Mouse (Mus musculus): ENCODE measurements around the gene Gpr142. TPM values are rescaled to one million over a fixed set of nuclear protein-coding genes. Genes with fewer than 3 reads are reported as not detected.
A peak's percentile ranks its signal among the peaks of the same experiment; 100 is the strongest.

Gene Gpr142
- polyA plus RNA-seq, 1 experiment from 2014 or later = not detected

DNA sequence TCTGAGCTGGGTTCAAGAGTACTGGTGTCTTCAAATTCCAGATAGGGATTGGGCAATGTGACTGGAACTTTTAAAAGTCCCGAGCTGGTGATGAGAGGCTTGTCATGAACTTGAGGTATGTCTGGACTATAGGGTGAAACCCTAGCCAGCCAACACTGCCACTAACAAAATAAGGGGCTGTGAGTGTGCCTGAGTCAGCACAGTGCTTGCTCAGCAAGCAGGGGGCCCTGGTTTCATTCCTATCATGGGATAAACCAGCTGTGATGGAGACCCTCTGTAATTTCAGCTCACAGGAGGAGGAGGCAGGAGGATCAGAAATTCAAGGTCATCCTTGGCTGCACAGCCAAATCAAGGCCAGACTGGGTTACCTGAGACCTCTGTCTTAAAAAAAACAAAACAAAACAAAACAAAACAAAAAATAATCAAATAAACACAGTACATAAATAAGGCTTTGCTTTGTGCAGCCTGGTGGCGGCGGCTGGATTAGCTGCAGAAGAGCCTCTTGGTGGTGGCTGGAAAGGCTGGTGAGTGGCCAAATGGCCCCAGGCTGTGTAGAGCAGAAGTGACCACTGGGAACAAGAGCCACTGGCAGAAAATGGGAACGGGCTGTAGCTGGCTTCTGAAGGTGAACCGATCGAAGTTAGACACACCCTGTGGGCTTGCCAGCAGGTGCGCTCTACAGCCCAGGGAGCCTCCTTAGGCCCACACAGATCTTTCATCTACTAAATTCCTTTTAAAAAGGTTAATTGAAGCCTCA is 45.9 kb downstream of the Gpr142 start:
- Histone ChIP-seq H3K4me3 (ENCODE audit: low read depth, low read length) (no peak overlapping the region), H3K27me3 (ENCODE audit: control insufficient read depth, insufficient read depth, low read depth, low read length) (peaks cover 8% of the 10 kb centered on the region), H3K4me2 (ENCODE audit: low read length) (no peak overlapping the region), H3K27ac (ENCODE audit: low read length) (no peak overlapping the region), H3K36me3 (ENCODE audit: control insufficient read depth, insufficient read depth, low read length) (no peaks in the 10 kb centered on the region), H3K9me3 (replicated peaks; ENCODE audit: control insufficient read depth, low read length, poor library complexity, severe bottlenecking) (no peaks in the 10 kb centered on the region), H3K4me1 (ENCODE audit: control insufficient read depth, insufficient read depth, low read length) (no peaks in the 10 kb centered on the region), H3K9ac (ENCODE audit: low read depth, low read length) (no peak overlapping the region)
- 70% methylated on average over 7 of the region's 7 CpGs for WGBS
- no peak for ATAC-seq

DNA sequence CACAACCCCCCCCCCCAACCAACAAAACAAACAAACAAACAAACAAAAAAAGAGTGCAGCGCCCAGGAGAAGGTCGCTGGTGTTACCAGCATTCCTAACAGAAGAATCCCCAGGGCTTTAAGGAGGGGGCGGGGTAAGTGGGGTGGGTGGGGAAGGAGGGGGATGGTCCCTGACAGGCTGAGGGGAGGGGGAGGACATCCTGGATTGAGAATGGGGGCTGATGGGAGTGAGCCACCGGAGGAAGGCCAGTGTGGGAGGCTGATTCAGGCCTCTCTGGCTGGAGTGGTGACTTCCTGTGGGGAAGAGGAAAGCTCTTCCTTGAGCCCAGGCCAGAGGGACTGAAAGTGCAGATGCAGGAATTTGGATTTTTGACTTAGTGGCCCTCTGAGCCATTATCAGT is 47.6 kb downstream of the Gpr142 start:
- Histone ChIP-seq H3K9me3 (replicated peaks; ENCODE audit: control insufficient read depth, low read length, poor library complexity, severe bottlenecking) (no peaks in the 10 kb centered on the region), H3K36me3 (ENCODE audit: control insufficient read depth, insufficient read depth, low read length) (no peaks in the 10 kb centered on the region), H3K27me3 (ENCODE audit: control insufficient read depth, insufficient read depth, low read depth, low read length) (peaks cover 12% of the 10 kb centered on the region), H3K27ac (ENCODE audit: low read length) (no peak overlapping the region), H3K4me2 (ENCODE audit: low read length) (no peak overlapping the region), H3K9ac (ENCODE audit: low read depth, low read length) (no peak overlapping the region), H3K4me3 (ENCODE audit: low read depth, low read length) (no peak overlapping the region), H3K4me1 (ENCODE audit: control insufficient read depth, insufficient read depth, low read length) (peaks cover 9% of the 10 kb centered on the region)
- ATAC-seq = no peak
- 84% methylated on average over 4 of the region's 4 CpGs for WGBS

DNA sequence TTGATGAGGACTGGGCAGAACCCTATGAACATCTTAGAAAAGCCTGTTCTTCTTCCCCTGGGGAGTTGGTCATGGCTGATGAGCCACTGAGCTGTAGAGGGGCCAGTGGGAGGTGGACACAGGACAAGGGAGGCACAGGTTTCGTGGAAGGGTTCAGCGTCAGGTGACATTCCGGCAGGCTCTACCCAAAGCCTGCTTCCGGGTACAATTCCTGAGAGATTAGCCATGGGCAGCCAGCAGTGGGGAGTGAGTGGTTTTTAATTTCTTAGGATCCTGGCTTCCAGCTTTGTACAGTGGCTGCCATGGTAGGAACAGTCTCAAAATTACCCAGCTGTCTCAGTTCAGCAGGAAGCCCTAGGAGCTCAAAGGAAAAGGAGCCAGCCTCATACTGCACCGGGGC is 48.3 kb downstream of the Gpr142 start:
- Histone ChIP-seq H3K27ac (ENCODE audit: low read length) (no peak overlapping the region), H3K27me3 (ENCODE audit: control insufficient read depth, insufficient read depth, low read depth, low read length) (peaks cover 17% of the 10 kb centered on the region), H3K4me2 (ENCODE audit: low read length) (no peak overlapping the region), H3K9me3 (replicated peaks; ENCODE audit: control insufficient read depth, low read length, poor library complexity, severe bottlenecking) (no peaks in the 10 kb centered on the region), H3K9ac (ENCODE audit: low read depth, low read length) (no peak overlapping the region), H3K4me3 (ENCODE audit: low read depth, low read length) (no peak overlapping the region), H3K36me3 (ENCODE audit: control insufficient read depth, insufficient read depth, low read length) (no peaks in the 10 kb centered on the region), H3K4me1 (ENCODE audit: control insufficient read depth, insufficient read depth, low read length) (peaks cover 14% of the 10 kb centered on the region)
- ATAC-seq = no peak
- 78% methylated on average over 5 of the region's 5 CpGs for WGBS

DNA sequence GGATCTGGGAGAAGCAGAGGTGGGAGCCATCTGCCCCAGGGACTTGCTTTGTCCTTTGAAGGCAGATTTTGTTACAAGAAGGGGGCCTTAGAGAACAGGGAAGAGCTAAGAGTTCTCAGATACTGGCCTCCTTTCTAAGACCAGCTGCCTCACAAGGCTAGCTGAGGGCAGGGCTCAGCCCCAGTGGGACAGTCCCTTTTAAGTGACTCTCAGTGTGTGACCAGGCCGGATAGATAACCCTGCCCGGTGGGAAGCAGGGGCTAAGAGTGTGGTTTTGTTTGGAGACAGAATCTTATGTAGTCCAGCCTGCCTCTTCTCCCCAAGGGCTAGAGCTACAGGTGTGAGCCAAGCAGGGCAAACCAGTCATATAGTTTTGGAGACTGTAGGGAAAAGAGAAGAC is 50.8 kb downstream of the Gpr142 start:
- no peak overlapping the region for H3K4me3 ChIP-seq (ENCODE audit: low read depth, low read length)

DNA sequence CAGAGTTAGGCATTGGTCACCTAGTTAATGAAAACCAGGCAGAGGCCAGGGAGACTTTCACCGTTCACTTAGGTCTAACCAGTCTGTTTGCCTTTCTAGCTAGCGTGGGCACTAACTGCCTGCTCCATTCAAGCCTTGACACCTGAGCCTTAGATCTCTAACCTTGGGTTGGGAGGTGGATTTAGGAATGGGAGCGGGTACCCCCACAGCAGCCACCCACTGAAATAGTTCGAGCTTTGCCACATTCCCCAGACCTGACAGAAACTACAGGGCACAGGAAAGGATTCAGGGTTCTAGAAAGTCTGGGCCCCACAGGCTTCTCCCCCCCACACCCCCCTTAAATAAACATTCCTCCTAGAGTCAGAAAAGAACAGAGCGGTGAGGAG is 51.3 kb downstream of the Gpr142 start:
- no peaks in the 10 kb centered on the region for H3K9me3 ChIP-seq (replicated peaks; ENCODE audit: control insufficient read depth, low read length, poor library complexity, severe bottlenecking)
- peak overlapping the region; percentile 73 for H3K4me2 ChIP-seq (ENCODE audit: low read length)
- peaks cover 44% of the 10 kb centered on the region for H3K27me3 ChIP-seq (ENCODE audit: control insufficient read depth, insufficient read depth, low read depth, low read length)
- peaks cover 18% of the 10 kb centered on the region for H3K4me1 ChIP-seq (ENCODE audit: control insufficient read depth, insufficient read depth, low read length)
- ATAC-seq = no peak
- H3K4me3 ChIP-seq (ENCODE audit: low read depth, low read length) = no peak overlapping the region
- no peak overlapping the region for H3K27ac ChIP-seq (ENCODE audit: low read length)
- WGBS = 19% methylated on average over 5 of the region's 5 CpGs
- H3K9ac ChIP-seq (ENCODE audit: low read depth, low read length) = no peak overlapping the region
- H3K36me3 ChIP-seq (ENCODE audit: control insufficient read depth, insufficient read depth, low read length) = no peaks in the 10 kb centered on the region

More for the DNA sequence above, 50.8 kb downstream of the Gpr142 start:
- no peak for ATAC-seq
- Histone ChIP-seq H3K4me1 (ENCODE audit: control insufficient read depth, insufficient read depth, low read length) (peaks cover 18% of the 10 kb centered on the region), H3K4me2 (ENCODE audit: low read length) (no peak overlapping the region), H3K9me3 (replicated peaks; ENCODE audit: control insufficient read depth, low read length, poor library complexity, severe bottlenecking) (no peaks in the 10 kb centered on the region), H3K36me3 (ENCODE audit: control insufficient read depth, insufficient read depth, low read length) (no peaks in the 10 kb centered on the region), H3K9ac (ENCODE audit: low read depth, low read length) (no peak overlapping the region), H3K27me3 (ENCODE audit: control insufficient read depth, insufficient read depth, low read depth, low read length) (peaks cover 42% of the 10 kb centered on the region), H3K27ac (ENCODE audit: low read length) (no peak overlapping the region)
- WGBS = 16% methylated on average over 2 of the region's 2 CpGs

DNA sequence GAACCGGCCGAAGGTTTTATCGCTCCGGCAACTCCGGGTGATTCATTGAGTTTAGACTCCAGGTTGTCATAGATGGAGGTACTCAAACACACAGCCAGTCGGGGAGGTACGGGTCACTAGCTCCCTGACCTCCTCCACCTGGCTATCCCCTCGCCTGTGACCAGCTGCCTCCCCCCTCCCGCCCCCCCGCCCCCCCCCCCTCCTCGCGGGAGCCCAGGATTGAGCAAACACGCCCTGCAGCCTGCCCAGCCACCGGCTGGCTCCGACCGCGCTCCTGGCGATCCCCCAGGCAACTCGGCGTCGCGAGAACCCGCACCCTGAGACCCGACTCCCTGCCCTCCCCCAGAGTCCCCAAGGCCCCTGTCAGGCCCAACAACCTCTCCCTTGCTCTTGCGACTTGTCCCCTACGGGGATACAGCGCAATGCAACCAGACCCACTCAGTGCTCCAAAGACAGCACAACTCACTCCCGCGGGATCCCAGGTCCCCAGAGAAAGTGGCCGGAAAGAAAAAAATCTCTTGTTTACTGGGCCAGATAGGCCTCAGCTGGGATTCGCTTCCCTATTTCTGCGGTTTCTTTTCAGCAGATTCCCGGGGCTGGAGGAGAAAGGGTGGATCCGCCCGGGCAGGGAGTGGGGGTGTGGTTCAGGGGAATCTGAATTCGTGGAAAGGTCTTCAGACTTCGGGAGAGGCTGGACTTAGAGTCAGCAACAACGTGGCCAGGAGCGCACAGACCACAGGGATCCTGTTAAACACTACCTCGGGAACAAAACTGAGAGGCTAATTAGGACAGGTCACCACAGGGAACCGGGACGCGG is 51.9 kb downstream of the Gpr142 start, which contains the start of gene Gprc5c:
TSS of gene Gprc5c (plus strand) at position 701 of the 817 bp plus-strand sequence.
- peaks cover 44% of the 10 kb centered on the region for H3K27me3 ChIP-seq (ENCODE audit: control insufficient read depth, insufficient read depth, low read depth, low read length)

DNA sequence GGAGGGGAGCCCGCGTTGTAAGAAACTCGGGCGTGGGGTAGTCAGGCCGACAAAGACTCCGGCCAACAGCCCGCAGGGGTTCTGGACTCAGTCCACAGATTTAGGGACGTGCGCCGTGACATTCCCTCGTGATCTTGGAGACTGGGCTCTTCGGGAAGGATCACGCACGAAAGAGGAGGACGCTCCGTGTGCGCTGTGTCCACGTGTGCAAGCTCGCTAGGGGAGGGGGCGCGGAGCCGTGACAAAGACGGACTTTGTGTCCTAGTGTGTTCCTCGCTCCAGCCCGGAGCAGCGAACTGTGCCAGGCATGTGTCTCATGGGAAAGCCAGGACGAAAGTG is 52.5 kb downstream of the Gpr142 start:
- H3K4me3 ChIP-seq (ENCODE audit: low read depth, low read length) = peak overlapping the region; percentile 60
- peak overlapping the region; percentile 73 for H3K4me2 ChIP-seq (ENCODE audit: low read length)
- H3K9ac ChIP-seq (ENCODE audit: low read depth, low read length) = peak overlapping the region; percentile 66
- peaks cover 18% of the 10 kb centered on the region for H3K4me1 ChIP-seq (ENCODE audit: control insufficient read depth, insufficient read depth, low read length)
- no peaks in the 10 kb centered on the region for H3K9me3 ChIP-seq (replicated peaks; ENCODE audit: control insufficient read depth, low read length, poor library complexity, severe bottlenecking)
- WGBS = under 1% methylated on average over 27 of the region's 27 CpGs
- H3K27me3 ChIP-seq (ENCODE audit: control insufficient read depth, insufficient read depth, low read depth, low read length) = peaks cover 44% of the 10 kb centered on the region
- H3K27ac ChIP-seq (ENCODE audit: low read length) = no peak overlapping the region
- peak; percentile 58; the same call in 1 of the 2 replicates for ATAC-seq
- no peaks in the 10 kb centered on the region for H3K36me3 ChIP-seq (ENCODE audit: control insufficient read depth, insufficient read depth, low read length)

More for the DNA sequence above, 51.9 kb downstream of the Gpr142 start, which contains the start of gene Gprc5c:
- H3K9ac ChIP-seq (ENCODE audit: low read depth, low read length) = peak within 1 kb of the TSS; percentile 66
- H3K4me1 ChIP-seq (ENCODE audit: control insufficient read depth, insufficient read depth, low read length) = peaks cover 18% of the 10 kb centered on the region
- peak within 1 kb of the TSS; percentile 73 for H3K4me2 ChIP-seq (ENCODE audit: low read length)
- H3K9me3 ChIP-seq (replicated peaks; ENCODE audit: control insufficient read depth, low read length, poor library complexity, severe bottlenecking) = no peaks in the 10 kb centered on the region
- peak within 1 kb of the TSS; percentile 60 for H3K4me3 ChIP-seq (ENCODE audit: low read depth, low read length)
- under 1% methylated on average over 36 of the region's 43 CpGs for WGBS
- ATAC-seq = 0 out of 2 replicates have a peak, but pooled peaks have one; percentile 7
- H3K27ac ChIP-seq (ENCODE audit: low read length) = no peak within 1 kb of the TSS
- H3K36me3 ChIP-seq (ENCODE audit: control insufficient read depth, insufficient read depth, low read length) = no peaks in the 10 kb centered on the region

DNA sequence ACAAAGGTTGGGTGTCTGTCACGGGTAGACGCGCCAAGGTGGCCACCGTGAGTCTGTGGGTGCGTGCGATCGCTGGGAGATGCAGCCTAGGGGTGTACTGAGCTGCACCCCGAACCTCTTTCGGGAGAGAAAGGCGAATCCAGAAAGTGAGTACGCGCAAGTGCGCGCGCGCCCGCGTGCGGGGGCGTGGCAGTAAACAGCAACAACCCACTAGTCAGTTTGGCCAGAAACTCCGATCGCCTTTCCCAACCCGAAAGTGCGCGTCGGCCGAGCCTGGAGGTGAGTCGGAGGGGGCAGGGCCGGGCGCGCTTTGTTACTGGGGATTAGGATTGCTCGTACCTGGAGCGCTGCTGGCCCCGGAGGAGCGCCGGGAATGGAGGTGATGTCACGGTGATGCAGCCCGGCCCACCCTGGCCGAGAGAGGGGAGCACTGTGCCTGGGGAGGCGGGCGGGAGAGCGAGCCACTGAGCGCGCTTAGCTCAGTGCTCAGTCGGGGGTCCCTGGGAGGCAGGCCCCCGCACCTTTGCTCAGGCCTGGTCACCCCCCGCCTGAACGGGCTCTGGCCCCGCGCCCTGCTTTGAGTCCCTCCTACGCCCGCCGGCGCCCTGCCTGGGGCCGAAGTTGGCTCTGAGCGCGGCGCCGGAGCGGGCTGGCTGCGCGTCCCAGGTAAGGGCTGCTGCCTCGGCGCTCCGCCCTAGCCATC is 53.0 kb downstream of the Gpr142 start:
- under 1% methylated on average over 52 of the region's 65 CpGs for WGBS
- Histone ChIP-seq H3K27me3 (ENCODE audit: control insufficient read depth, insufficient read depth, low read depth, low read length) (peaks cover 44% of the 10 kb centered on the region), H3K9ac (ENCODE audit: low read depth, low read length) (peak overlapping the region; percentile 66), H3K4me2 (ENCODE audit: low read length) (peak overlapping the region; percentile 73), H3K4me3 (ENCODE audit: low read depth, low read length) (peak overlapping the region; percentile 60), H3K9me3 (replicated peaks; ENCODE audit: control insufficient read depth, low read length, poor library complexity, severe bottlenecking) (no peaks in the 10 kb centered on the region), H3K36me3 (ENCODE audit: control insufficient read depth, insufficient read depth, low read length) (no peaks in the 10 kb centered on the region), H3K4me1 (ENCODE audit: control insufficient read depth, insufficient read depth, low read length) (peaks cover 18% of the 10 kb centered on the region), H3K27ac (ENCODE audit: low read length) (no peak overlapping the region)
- peak; percentile 54; the same call in 1 of the 2 replicates for ATAC-seq

Data from midbrain, embryonic 16.5 days (tissue).